Mouse (Mus musculus): ENCODE data around the gene Sobp. TPM values are rescaled to one million over a fixed set of nuclear protein-coding genes. Genes with fewer than 3 reads are reported as not detected.

Gene Sobp
- 1.6 and 2.6 TPM in 2 replicates for polyA plus RNA-seq (2011; ENCODE audit: insufficient read length, low read depth, missing spikeins)

DNA sequence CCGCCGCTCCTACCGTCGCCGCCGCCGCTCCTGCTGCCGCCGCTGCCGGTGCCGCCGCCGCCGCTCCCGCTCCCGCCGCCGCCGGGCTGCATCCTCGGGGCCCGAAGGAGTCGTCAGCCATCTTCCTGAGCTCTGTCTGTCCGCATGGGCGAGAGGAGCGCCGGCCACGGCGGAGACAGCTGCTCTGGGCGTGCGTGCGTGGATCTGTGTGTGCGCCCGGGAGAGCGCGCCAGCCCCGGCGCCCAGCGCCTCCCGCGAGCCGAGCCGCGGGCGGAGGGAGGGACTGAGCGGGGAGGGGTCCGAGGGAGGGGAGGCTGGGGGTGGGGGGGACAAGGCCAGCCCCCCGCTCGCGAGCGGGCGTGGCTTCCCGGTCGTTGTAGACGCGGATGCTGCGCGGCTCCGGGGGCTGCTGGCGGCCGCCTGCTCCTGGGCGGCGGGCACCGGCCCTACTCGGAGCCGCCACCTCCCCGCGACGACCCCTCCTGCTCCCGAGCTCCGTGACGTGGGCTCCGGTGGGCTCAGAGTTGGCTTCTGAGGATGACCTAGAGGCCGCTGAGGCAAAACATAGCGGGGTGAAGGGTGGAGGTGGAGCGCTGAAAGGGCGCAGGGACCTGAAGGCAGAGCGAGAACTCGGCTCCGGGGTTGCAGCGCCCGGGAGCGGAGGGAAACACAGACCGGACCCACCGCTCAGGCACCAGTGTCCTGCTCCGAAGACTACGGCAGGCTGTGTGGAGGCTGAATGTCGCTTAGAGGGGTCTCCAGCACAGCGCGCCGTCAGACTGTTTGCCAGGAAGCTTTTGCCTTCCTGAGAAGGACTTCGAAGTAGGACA lies at the start of gene Sobp, which contains the start of gene 9030612E09Rik:
Gene Sobp, minus strand, starts transcription at position 205 of the 830 bp plus-strand sequence.
Gene 9030612E09Rik, plus strand, starts transcription at position 379 of the 830 bp plus-strand sequence.
- Histone ChIP-seq H3K4me3 (ENCODE audit: insufficient read depth, low read length) (peak within 1 kb of the TSS; percentile 69), H3K4me1 (ENCODE audit: control insufficient read depth, insufficient read depth, low read length) (no peaks in the 10 kb centered on the region; the same call in 1 of the 2 replicates), H3K27ac (ENCODE audit: insufficient read depth, low read length) (no peak within 1 kb of the TSS)
- TF ChIP-seq CTCF (IDR thresholded peaks at IDR 0.05; ENCODE audit: borderline replicate concordance, insufficient read depth, low read length) (no peak), POLR2A (IDR thresholded peaks at IDR 0.05; ENCODE audit: low read depth, low read length) (peak; percentile 52)

DNA sequence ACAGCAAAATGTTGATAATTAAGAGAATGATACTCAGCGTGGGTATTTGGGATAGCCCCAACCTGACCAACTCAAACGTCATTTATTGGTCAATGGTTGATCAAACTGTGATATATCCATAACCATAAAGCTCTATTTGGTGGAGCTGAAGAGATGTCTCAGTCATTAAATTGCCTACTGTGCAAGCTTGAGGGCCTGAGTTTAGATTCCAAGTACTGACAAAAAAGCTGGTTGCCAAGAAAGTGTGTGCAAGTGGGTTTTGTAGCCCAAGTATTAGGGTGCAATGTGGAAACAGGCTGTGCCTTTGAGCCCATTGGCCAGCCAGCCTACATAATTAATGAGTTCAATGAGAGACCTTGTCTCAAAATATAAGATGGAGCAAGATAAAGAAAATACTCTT lies 49.1 kb upstream of the Sobp start:
- H3K4me3 ChIP-seq (ENCODE audit: insufficient read depth, low read length), result no peak overlapping the region

DNA sequence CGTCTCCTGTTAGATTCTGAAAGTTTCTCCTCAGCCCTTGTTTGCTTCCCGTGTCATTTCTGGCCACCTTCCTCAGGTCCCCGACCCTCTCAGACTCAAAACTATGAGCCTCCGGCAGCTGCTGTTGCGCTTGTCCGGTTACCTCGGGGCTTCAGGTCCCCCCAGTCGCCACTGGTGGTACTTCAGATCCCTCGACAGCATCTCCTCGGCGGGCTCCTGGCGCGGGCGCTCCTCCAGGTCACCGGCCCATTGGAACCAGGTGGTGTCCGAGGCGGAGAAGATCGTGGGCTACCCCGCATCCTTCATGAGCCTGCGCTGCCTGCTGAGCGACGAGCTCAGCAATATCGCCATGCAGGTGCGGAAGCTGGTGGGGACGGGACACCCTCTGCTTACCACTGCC lies 47.3 kb upstream of the Sobp start:
- Histone ChIP-seq H3K4me1 (ENCODE audit: control insufficient read depth, insufficient read depth, low read length) (peaks cover 2% of the 10 kb centered on the region; the same call in 1 of the 2 replicates), H3K4me3 (ENCODE audit: insufficient read depth, low read length) (peak overlapping the region; percentile 57), H3K27ac (ENCODE audit: insufficient read depth, low read length) (peak overlapping the region; percentile 7; the same call in 1 of the 2 replicates)
- TF ChIP-seq CTCF (IDR thresholded peaks at IDR 0.05; ENCODE audit: borderline replicate concordance, insufficient read depth, low read length), result no peak
- TF ChIP-seq POLR2A (IDR thresholded peaks at IDR 0.05; ENCODE audit: low read depth, low read length), result no peak; the same call in 1 of the 2 replicates

More for the DNA sequence above, 49.1 kb upstream of the Sobp start:
- TF ChIP-seq CTCF (IDR thresholded peaks at IDR 0.05; ENCODE audit: borderline replicate concordance, insufficient read depth, low read length) (no peak), POLR2A (IDR thresholded peaks at IDR 0.05; ENCODE audit: low read depth, low read length) (no peak)
- H3K4me1 ChIP-seq (ENCODE audit: control insufficient read depth, insufficient read depth, low read length), result peaks cover 9% of the 10 kb centered on the region
- H3K27ac ChIP-seq (ENCODE audit: insufficient read depth, low read length), result no peak overlapping the region

DNA sequence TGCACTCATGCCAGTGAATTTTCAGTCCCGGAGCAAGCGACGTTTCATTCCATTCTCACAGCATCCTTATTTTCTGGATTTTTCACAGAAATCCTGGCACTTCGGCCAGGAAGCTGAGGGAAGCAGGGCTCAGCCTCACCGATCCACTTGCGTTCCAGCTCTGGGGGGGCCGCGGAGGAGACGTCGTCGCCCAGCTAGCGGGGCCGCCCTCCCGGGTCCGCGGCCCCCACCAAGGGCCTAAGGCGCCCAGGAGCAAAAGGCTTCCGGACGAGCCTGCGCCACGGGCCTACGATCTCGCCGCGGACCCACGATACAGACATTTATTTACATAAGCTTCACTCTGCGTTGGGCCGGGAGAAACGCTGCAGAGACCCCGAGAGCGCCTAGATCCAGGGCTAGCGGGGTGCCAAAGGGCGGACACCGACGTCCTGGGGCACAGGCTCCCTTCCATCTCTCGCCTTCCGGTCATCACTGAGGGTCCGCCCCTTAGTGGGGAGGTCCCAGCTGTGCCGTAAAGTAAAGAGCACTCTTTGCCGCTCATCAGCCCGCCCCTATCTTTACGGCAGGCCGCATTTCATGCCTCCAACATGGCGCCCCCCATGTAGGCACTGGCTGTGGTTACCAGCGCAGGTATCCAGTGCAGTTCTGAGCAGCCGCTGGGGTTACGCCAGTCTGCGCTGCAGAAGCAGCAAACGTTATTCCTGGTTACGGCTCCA lies 46.7 kb upstream of the Sobp start, which contains the start of gene Pdss2:
Gene Pdss2, plus strand, starts transcription at position 577 of the 716 bp plus-strand sequence.
- peak within 1 kb of the TSS; percentile 63 for H3K27ac ChIP-seq (ENCODE audit: insufficient read depth, low read length)
- TF ChIP-seq CTCF (IDR thresholded peaks at IDR 0.05; ENCODE audit: borderline replicate concordance, insufficient read depth, low read length) (no peak), POLR2A (IDR thresholded peaks at IDR 0.05; ENCODE audit: low read depth, low read length) (peak; percentile 98)

GRCm38 (mm10) chr10:43220479-43220878 lies 46.1 kb upstream of the Sobp start:
- no peak; the same call in 1 of the 2 replicates for TF ChIP-seq POLR2A (IDR thresholded peaks at IDR 0.05; ENCODE audit: low read depth, low read length)
- no peak for TF ChIP-seq CTCF (IDR thresholded peaks at IDR 0.05; ENCODE audit: borderline replicate concordance, insufficient read depth, low read length)
- peak overlapping the region; percentile 65 for H3K4me3 ChIP-seq (ENCODE audit: insufficient read depth, low read length)
- H3K27ac ChIP-seq (ENCODE audit: insufficient read depth, low read length), result peak overlapping the region; percentile 63
- no peaks in the 10 kb centered on the region for H3K4me1 ChIP-seq (ENCODE audit: control insufficient read depth, insufficient read depth, low read length)

More for the DNA sequence above, 46.7 kb upstream of the Sobp start, which contains the start of gene Pdss2:
- peak within 1 kb of the TSS; percentile 65 for H3K4me3 ChIP-seq (ENCODE audit: insufficient read depth, low read length)
- H3K4me1 ChIP-seq (ENCODE audit: control insufficient read depth, insufficient read depth, low read length), result no peaks in the 10 kb centered on the region

- Histone ChIP-seq H3K4me1 (ENCODE audit: control insufficient read depth, insufficient read depth, low read length) (no peaks in the 10 kb centered on the region), H3K4me3 (ENCODE audit: insufficient read depth, low read length) (no peak overlapping the region), H3K27ac (ENCODE audit: insufficient read depth, low read length) (no peak overlapping the region)
- no peak for TF ChIP-seq CTCF (IDR thresholded peaks at IDR 0.05; ENCODE audit: borderline replicate concordance, insufficient read depth, low read length)
- TF ChIP-seq POLR2A (IDR thresholded peaks at IDR 0.05; ENCODE audit: low read depth, low read length), result no peak
Measured at GRCm38 (mm10) chr10:43217361-43217900, 43.1 kb upstream of the Sobp start.

GRCm38 (mm10) chr10:43211866-43212265 lies 37.5 kb upstream of the Sobp start:
- TF ChIP-seq CTCF (IDR thresholded peaks at IDR 0.05; ENCODE audit: borderline replicate concordance, insufficient read depth, low read length) (0 out of 2 replicates have a peak, but pooled peaks have one; percentile 5), POLR2A (IDR thresholded peaks at IDR 0.05; ENCODE audit: low read depth, low read length) (no peak)
- Histone ChIP-seq H3K27ac (ENCODE audit: insufficient read depth, low read length) (no peak overlapping the region), H3K4me1 (ENCODE audit: control insufficient read depth, insufficient read depth, low read length) (no peaks in the 10 kb centered on the region), H3K4me3 (ENCODE audit: insufficient read depth, low read length) (no peak overlapping the region)

- no peak overlapping the region for H3K27ac ChIP-seq (ENCODE audit: insufficient read depth, low read length)
- H3K4me1 ChIP-seq (ENCODE audit: control insufficient read depth, insufficient read depth, low read length), result no peaks in the 10 kb centered on the region
- TF ChIP-seq CTCF (IDR thresholded peaks at IDR 0.05; ENCODE audit: borderline replicate concordance, insufficient read depth, low read length) (no peak), POLR2A (IDR thresholded peaks at IDR 0.05; ENCODE audit: low read depth, low read length) (no peak)
Measured at GRCm38 (mm10) chr10:43203865-43204264, 29.5 kb upstream of the Sobp start.

GRCm38 (mm10) chr10:43200206-43200605 lies 25.9 kb upstream of the Sobp start:
- Histone ChIP-seq H3K4me1 (ENCODE audit: control insufficient read depth, insufficient read depth, low read length) (no peaks in the 10 kb centered on the region), H3K4me3 (ENCODE audit: insufficient read depth, low read length) (no peak overlapping the region), H3K27ac (ENCODE audit: insufficient read depth, low read length) (no peak overlapping the region)
- TF ChIP-seq CTCF (IDR thresholded peaks at IDR 0.05; ENCODE audit: borderline replicate concordance, insufficient read depth, low read length) (no peak), POLR2A (IDR thresholded peaks at IDR 0.05; ENCODE audit: low read depth, low read length) (no peak)

More at GRCm38 (mm10) chr10:43203865-43204264, 29.5 kb upstream of the Sobp start:
- H3K4me3 ChIP-seq (ENCODE audit: insufficient read depth, low read length), result no peak overlapping the region

Data from embryonic fibroblast, embryonic 13.5 days (primary cell).